ENCODE assay signal across 27 mouse cellular contexts in genomic region chr16:5157113-5157512, GRCm38 (mm10). TPM values are rescaled to one million over a fixed set of nuclear protein-coding genes. Genes with fewer than 3 reads are reported as not detected.
DNase-seq lines count a peak whose midpoint lies in the region; TF ChIP-seq lines count a peak whose summit lies in the region.
"Had no signal": no experiment of that assay in that cellular context is flagged by ENCODE, and none has a peak within 500 bp of the region (broad histone marks: within the 10 kb centered on the region; RNA-seq: fewer than 3 reads in every experiment).

No protein-coding gene starts in this region.

- H3K27me3 ChIP-seq in kidney, adult 2 months (replicated peaks; ENCODE audit: control insufficient read depth, insufficient read depth, low read length): no peaks in the 10 kb centered on the region
- H3K27me3 ChIP-seq: embryonic facial prominence, embryonic 13.5 days; embryonic facial prominence, embryonic 15.5 days had no signal

- no peak overlapping the region for H3K4me3 ChIP-seq in kidney, adult 2 months (ENCODE audit: insufficient read depth, low read depth, low read length)
- H3K4me3 ChIP-seq: embryonic facial prominence, embryonic 13.5 days; embryonic facial prominence, embryonic 15.5 days; erythroblast, embryonic 14.5 days; forebrain, embryonic 10.5 days; forebrain, embryonic 12.5 days had no signal

- H3K4me1 ChIP-seq in kidney, adult 2 months (ENCODE audit: control insufficient read depth, insufficient read depth, low read length): no peaks in the 10 kb centered on the region
- H3K4me1 ChIP-seq: embryonic facial prominence, embryonic 13.5 days; embryonic facial prominence, embryonic 15.5 days had no signal

- intact Hi-C loops in gastrocnemius, postnatal 14 days (cut with DNase I; ENCODE audit: low total_unique reads): no loop called here

- TF ChIP-seq POLR2A in kidney, adult 2 months (IDR thresholded peaks at IDR 0.05; ENCODE audit: low read depth, low read length): no peak

- no peaks in the 10 kb centered on the region for H3K36me3 ChIP-seq in kidney, adult 2 months (ENCODE audit: control insufficient read depth, insufficient read depth, low read length)
- H3K36me3 ChIP-seq: embryonic facial prominence, embryonic 13.5 days; embryonic facial prominence, embryonic 15.5 days; forebrain, embryonic 10.5 days; forebrain, embryonic 12.5 days; G1E had no signal

- peak; percentile 80 for DNase-seq in gastrocnemius, adult 18-20 months (ENCODE audit: low spot score)
- no peak for DNase-seq in gastrocnemius, postnatal 4 days (ENCODE audit: low spot score in 2 of 2)
- DNase-seq in gastrocnemius, adult 8-10 months (ENCODE audit: low spot score in 2 of 2): peak; percentile 52 to 70
- no peak for DNase-seq in gastrocnemius, postnatal 10 days
- peak; percentile 47 for DNase-seq in gastrocnemius, postnatal 14 days
- peak; percentile 87 for DNase-seq in skeletal muscle tissue, adult 2 months (ENCODE audit: low read depth, low spot score)
- no peak for DNase-seq in kidney, adult 2 months
- DNase-seq: adrenal gland, adult 8-10 months; adrenal gland, postnatal 14 days; adrenal gland, postnatal 36 days; B cell, adult 2 months; cerebellum, adult 11-12 months; cerebellum, adult 8-10 months; cerebellum, adult 9-11 months; cerebellum, postnatal 14 days; cerebellum, postnatal 36 days; embryo, embryonic 11 days had no signal

- no peak for TF ChIP-seq CTCF in kidney, adult 2 months (conservative IDR thresholded peaks at IDR 0.05; ENCODE audit: insufficient read depth, insufficient read length, low read depth, low read length)

- no peak overlapping the region for H3K27ac ChIP-seq in kidney, adult 2 months (ENCODE audit: insufficient read depth, low read depth, low read length)
- H3K27ac ChIP-seq: embryonic facial prominence, embryonic 13.5 days; embryonic facial prominence, embryonic 15.5 days; forebrain, embryonic 10.5 days; forebrain, embryonic 12.5 days had no signal

- 82% methylated on average over 3 of the region's 3 CpGs for WGBS in kidney, adult 2 months

RNA-seq across cellular contexts. Expression of gene Sec14l5, which starts 10.2 kb away (rescaled TPM):
- total RNA-seq in gastrocnemius, adult 18-20 months (2021): 10 to 100 TPM; 10.9 to 12.9 TPM
- 1 to 10 TPM; 5.7 to 7.3 TPM for total RNA-seq in gastrocnemius, postnatal 4 days (2021)
- 10 to 100 TPM in 2 of 4 experiments, 1 to 10 TPM in 2; 8.2 to 10.6 (median 9.9) TPM for total RNA-seq in gastrocnemius, adult 8-10 months (2022)
- 10 to 100 TPM in 1 of 2 experiments, 1 to 10 TPM in 1; 8.8 to 13.3 TPM for total RNA-seq in gastrocnemius, postnatal 10 days (2021)
- total RNA-seq in gastrocnemius, postnatal 14 days (2021): 10 to 100 TPM in 1 of 2 experiments, 1 to 10 TPM in 1; 7.4 to 11.3 TPM
- 0.07 and 0.34 TPM in 2 replicates for polyA plus RNA-seq in kidney, adult 2 months (2012; rRNA removed)
- total RNA-seq: common myeloid progenitor, adult 5-6 weeks had no signal
- polyA plus RNA-seq: activated CD4-positive, CD25-positive, alpha-beta regulatory T cell, adult 4 months; CD4-positive, CD25-positive, alpha-beta regulatory T cell, adult 4 months; erythroblast, embryonic 14.5 days; G1E; Patski had no signal

RNA-seq across cellular contexts. Expression of gene Ppl, which starts 24.9 kb away (rescaled TPM):
- total RNA-seq in gastrocnemius, adult 18-20 months (2021): 1 to 10 TPM; 3.1 to 3.6 TPM
- total RNA-seq in gastrocnemius, postnatal 4 days (2021): under 1 TPM; 0.42 to 0.44 TPM
- total RNA-seq in gastrocnemius, adult 8-10 months (2022): 1 to 10 TPM; 2.1 to 4.6 (median 3.4) TPM
- under 1 TPM; 0.12 to 0.25 TPM for total RNA-seq in gastrocnemius, postnatal 10 days (2021)
- under 1 TPM; 0.27 to 0.43 TPM for total RNA-seq in gastrocnemius, postnatal 14 days (2021)
- polyA plus RNA-seq in kidney, adult 2 months (2012; rRNA removed): 3.3 and 3.9 TPM in 2 replicates
- total RNA-seq: common myeloid progenitor, adult 5-6 weeks had no signal
- polyA plus RNA-seq: G1E had no signal

RNA-seq across cellular contexts. Expression of gene Nagpa, which starts 46.7 kb away (rescaled TPM):
- 1 to 10 TPM; 6.9 TPM for total RNA-seq in gastrocnemius, adult 18-20 months (2021)
- total RNA-seq in gastrocnemius, postnatal 4 days (2021): 10 to 100 TPM in 1 of 2 experiments, 1 to 10 TPM in 1; 7.6 to 10.5 TPM
- total RNA-seq in gastrocnemius, adult 8-10 months (2022): 1 to 10 TPM; 6.2 to 7.3 (median 6.6) TPM
- total RNA-seq in gastrocnemius, postnatal 10 days (2021): 1 to 10 TPM; 6.6 to 7.0 TPM
- total RNA-seq in gastrocnemius, postnatal 14 days (2021): 1 to 10 TPM; 6.8 to 7.2 TPM
- polyA plus RNA-seq in kidney, adult 2 months (2012; rRNA removed): 29.4 and 30.5 TPM in 2 replicates

Comparison
In these comparisons a context has a peak if more than half of its experiments do, and no peak if none do; other contexts are left out.
1. DNase-seq: peak in gastrocnemius, adult 18-20 months (single experiment), gastrocnemius, adult 8-10 months (2 of 2), gastrocnemius, postnatal 14 days (single experiment) and skeletal muscle tissue, adult 2 months (single experiment); none in gastrocnemius, postnatal 4 days (0 of 2), gastrocnemius, postnatal 10 days (single experiment) and kidney, adult 2 months (single experiment).